Mouse (Mus musculus): ENCODE results near the gene Syf2. TPM values are rescaled to one million over a fixed set of nuclear protein-coding genes. Genes with fewer than 3 reads are reported as not detected.

Syf2 gene
- 19.2 TPM in 2 replicates for polyA plus RNA-seq (2012; rRNA removed)

GRCm38 (mm10) chr4:134930684-134931481 lies at the start of gene Syf2:
TSS of gene Syf2 (plus strand) at chr4:134930898.
- peak; percentile 88 to 96 for DNase-seq (ENCODE audit: low read depth in 1 of 2, low spot score in 2 of 2)
- H3K27me3 ChIP-seq (ENCODE audit: control insufficient read depth, insufficient read depth, low read length), result no peaks in the 10 kb centered on the region
- H3K36me3 ChIP-seq (ENCODE audit: control insufficient read depth, insufficient read depth, low read length), result peaks cover 42% of the 10 kb centered on the region
- H3K4me3 ChIP-seq (ENCODE audit: extremely low read depth, insufficient read depth, insufficient read length), result peak within 1 kb of the TSS; percentile 82
- peak within 1 kb of the TSS; percentile 82 for H3K27ac ChIP-seq (ENCODE audit: insufficient read depth, low read length)
- 1% methylated on average over 67 of the region's 68 CpGs for WGBS
- TF ChIP-seq CTCF (IDR thresholded peaks at IDR 0.05; ENCODE audit: extremely low read depth, insufficient read depth, insufficient read length, insufficient replicate concordance), result no peak
- TF ChIP-seq POLR2A (IDR thresholded peaks at IDR 0.05; ENCODE audit: low read depth, low read length), result no peak; the same call in 1 of the 2 replicates
- peaks cover 7% of the 10 kb centered on the region for H3K4me1 ChIP-seq (ENCODE audit: control insufficient read depth, insufficient read depth, insufficient read length)

- WGBS, result 42% methylated on average over 7 of the region's 7 CpGs
- Histone ChIP-seq H3K27ac (ENCODE audit: insufficient read depth, low read length) (no peak overlapping the region), H3K4me3 (ENCODE audit: extremely low read depth, insufficient read depth, insufficient read length) (no peak overlapping the region), H3K36me3 (ENCODE audit: control insufficient read depth, insufficient read depth, low read length) (no peaks in the 10 kb centered on the region), H3K4me1 (ENCODE audit: control insufficient read depth, insufficient read depth, insufficient read length) (no peaks in the 10 kb centered on the region; the same call in 1 of the 2 replicates), H3K27me3 (ENCODE audit: control insufficient read depth, insufficient read depth, low read length) (no peaks in the 10 kb centered on the region)
- peak in 1 of 2 experiments; percentile 30 for DNase-seq (ENCODE audit: low read depth in 1 of 2, low spot score in 2 of 2)
- peak; percentile 81 for TF ChIP-seq CTCF (IDR thresholded peaks at IDR 0.05; ENCODE audit: extremely low read depth, insufficient read depth, insufficient read length, insufficient replicate concordance)
- no peak for TF ChIP-seq POLR2A (IDR thresholded peaks at IDR 0.05; ENCODE audit: low read depth, low read length)
These were observed 47.4 kb upstream of the Syf2 start for GRCm38 (mm10) chr4:134883266-134883665.

GRCm38 (mm10) chr4:134883808-134884207 lies 46.9 kb upstream of the Syf2 start:
- Histone ChIP-seq H3K4me1 (ENCODE audit: control insufficient read depth, insufficient read depth, insufficient read length) (no peaks in the 10 kb centered on the region; the same call in 1 of the 2 replicates), H3K4me3 (ENCODE audit: extremely low read depth, insufficient read depth, insufficient read length) (no peak overlapping the region), H3K36me3 (ENCODE audit: control insufficient read depth, insufficient read depth, low read length) (no peaks in the 10 kb centered on the region), H3K27me3 (ENCODE audit: control insufficient read depth, insufficient read depth, low read length) (no peaks in the 10 kb centered on the region), H3K27ac (ENCODE audit: insufficient read depth, low read length) (no peak overlapping the region)
- 57% methylated on average over 10 of the region's 10 CpGs for WGBS
- no peak for DNase-seq (ENCODE audit: low read depth in 1 of 2, low spot score in 2 of 2)
- TF ChIP-seq CTCF (IDR thresholded peaks at IDR 0.05; ENCODE audit: extremely low read depth, insufficient read depth, insufficient read length, insufficient replicate concordance) (no peak), POLR2A (IDR thresholded peaks at IDR 0.05; ENCODE audit: low read depth, low read length) (no peak)

GRCm38 (mm10) chr4:134884364-134884763 lies 46.3 kb upstream of the Syf2 start:
- Histone ChIP-seq H3K27me3 (ENCODE audit: control insufficient read depth, insufficient read depth, low read length) (no peaks in the 10 kb centered on the region), H3K4me3 (ENCODE audit: extremely low read depth, insufficient read depth, insufficient read length) (no peak overlapping the region), H3K4me1 (ENCODE audit: control insufficient read depth, insufficient read depth, insufficient read length) (no peaks in the 10 kb centered on the region; the same call in 1 of the 2 replicates), H3K27ac (ENCODE audit: insufficient read depth, low read length) (no peak overlapping the region), H3K36me3 (ENCODE audit: control insufficient read depth, insufficient read depth, low read length) (no peaks in the 10 kb centered on the region)
- TF ChIP-seq POLR2A (IDR thresholded peaks at IDR 0.05; ENCODE audit: low read depth, low read length) (no peak), CTCF (IDR thresholded peaks at IDR 0.05; ENCODE audit: extremely low read depth, insufficient read depth, insufficient read length, insufficient replicate concordance) (no peak)
- 100% methylated on average over 4 of the region's 4 CpGs for WGBS
- DNase-seq (ENCODE audit: low read depth in 1 of 2, low spot score in 2 of 2), result no peak

GRCm38 (mm10) chr4:134892096-134892495 lies 38.6 kb upstream of the Syf2 start:
- no peaks in the 10 kb centered on the region for H3K4me1 ChIP-seq (ENCODE audit: control insufficient read depth, insufficient read depth, insufficient read length)

GRCm38 (mm10) chr4:134897256-134897655 lies 33.4 kb upstream of the Syf2 start:
- H3K27ac ChIP-seq (ENCODE audit: insufficient read depth, low read length), result no peak overlapping the region
- 93% methylated on average over 6 of the region's 6 CpGs for whole genome bisulfite sequencing
- no peak overlapping the region for H3K4me3 ChIP-seq (ENCODE audit: extremely low read depth, insufficient read depth, insufficient read length)
- no peak for DNase-seq (ENCODE audit: low read depth in 1 of 2, low spot score in 2 of 2)
- no peak for TF ChIP-seq POLR2A (IDR thresholded peaks at IDR 0.05; ENCODE audit: low read depth, low read length)
- no peak for TF ChIP-seq CTCF (IDR thresholded peaks at IDR 0.05; ENCODE audit: extremely low read depth, insufficient read depth, insufficient read length, insufficient replicate concordance)
- peaks cover 48% of the 10 kb centered on the region for H3K36me3 ChIP-seq (ENCODE audit: control insufficient read depth, insufficient read depth, low read length)
- no peaks in the 10 kb centered on the region for H3K4me1 ChIP-seq (ENCODE audit: control insufficient read depth, insufficient read depth, insufficient read length)
- H3K27me3 ChIP-seq (ENCODE audit: control insufficient read depth, insufficient read depth, low read length), result no peaks in the 10 kb centered on the region

More at GRCm38 (mm10) chr4:134892096-134892495, 38.6 kb upstream of the Syf2 start:
- Histone ChIP-seq H3K27me3 (ENCODE audit: control insufficient read depth, insufficient read depth, low read length) (no peaks in the 10 kb centered on the region), H3K36me3 (ENCODE audit: control insufficient read depth, insufficient read depth, low read length) (peaks cover 15% of the 10 kb centered on the region), H3K27ac (ENCODE audit: insufficient read depth, low read length) (no peak overlapping the region), H3K4me3 (ENCODE audit: extremely low read depth, insufficient read depth, insufficient read length) (no peak overlapping the region)
- no peak for TF ChIP-seq POLR2A (IDR thresholded peaks at IDR 0.05; ENCODE audit: low read depth, low read length)
- no peak for TF ChIP-seq CTCF (IDR thresholded peaks at IDR 0.05; ENCODE audit: extremely low read depth, insufficient read depth, insufficient read length, insufficient replicate concordance)
- 64% methylated on average over 6 of the region's 6 CpGs for WGBS
- peak in 1 of 2 experiments; percentile 63 for DNase-seq (ENCODE audit: low read depth in 1 of 2, low spot score in 2 of 2)

- DNase-seq (ENCODE audit: low read depth in 1 of 2, low spot score in 2 of 2), result no peak
- Histone ChIP-seq H3K4me1 (ENCODE audit: control insufficient read depth, insufficient read depth, insufficient read length) (no peaks in the 10 kb centered on the region), H3K4me3 (ENCODE audit: extremely low read depth, insufficient read depth, insufficient read length) (no peak overlapping the region), H3K36me3 (ENCODE audit: control insufficient read depth, insufficient read depth, low read length) (peaks cover 66% of the 10 kb centered on the region), H3K27ac (ENCODE audit: insufficient read depth, low read length) (no peak overlapping the region), H3K27me3 (ENCODE audit: control insufficient read depth, insufficient read depth, low read length) (no peaks in the 10 kb centered on the region)
- TF ChIP-seq POLR2A (IDR thresholded peaks at IDR 0.05; ENCODE audit: low read depth, low read length) (no peak), CTCF (IDR thresholded peaks at IDR 0.05; ENCODE audit: extremely low read depth, insufficient read depth, insufficient read length, insufficient replicate concordance) (no peak)
- 95% methylated on average over 8 of the region's 8 CpGs for WGBS
These were observed 29.6 kb upstream of the Syf2 start for GRCm38 (mm10) chr4:134901126-134901525.
